Mouse (Mus musculus) cerebral cortex, adult 2 months (tissue): ENCODE data around the gene Mrpl37.

Experiments
- WGBS: fragments of 180-500 bp; shearing (Covaris S2); methylation state at CpG from one replicate; pipeline ENCODE4 v1.1.7; 2018; 5-methylcytosine and 5-hydroxymethylcytosine counted together

Gene Mrpl37

DNA sequence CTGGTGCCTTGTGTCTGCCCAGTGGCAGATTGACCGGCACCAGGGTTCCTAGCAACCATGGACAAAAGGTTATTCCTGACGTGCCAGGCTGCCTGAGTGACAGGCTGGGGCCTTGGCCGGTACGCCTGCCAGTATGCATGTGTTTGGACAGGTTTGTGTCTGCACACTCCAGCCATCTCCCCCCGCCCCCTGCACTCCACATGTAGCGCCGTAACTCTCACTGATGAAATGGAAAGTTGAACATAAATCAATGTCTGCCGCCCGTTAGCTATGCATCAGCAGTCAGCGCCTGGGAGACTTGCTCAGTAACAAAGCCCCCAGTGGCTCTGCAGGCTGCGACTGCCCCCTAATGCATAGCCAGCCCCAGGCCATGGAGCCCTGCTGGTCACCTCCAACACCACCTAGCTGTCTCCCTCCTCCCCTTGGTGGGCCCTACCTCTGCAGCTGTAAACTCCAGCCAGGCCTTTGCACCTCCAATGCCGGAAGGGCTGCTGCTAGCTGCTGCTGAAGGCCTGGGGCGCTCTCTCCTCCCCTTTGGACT is 50.6 kb downstream of the Mrpl37 start:
- 79% methylated on average over 13 of the region's 13 CpGs for WGBS

DNA sequence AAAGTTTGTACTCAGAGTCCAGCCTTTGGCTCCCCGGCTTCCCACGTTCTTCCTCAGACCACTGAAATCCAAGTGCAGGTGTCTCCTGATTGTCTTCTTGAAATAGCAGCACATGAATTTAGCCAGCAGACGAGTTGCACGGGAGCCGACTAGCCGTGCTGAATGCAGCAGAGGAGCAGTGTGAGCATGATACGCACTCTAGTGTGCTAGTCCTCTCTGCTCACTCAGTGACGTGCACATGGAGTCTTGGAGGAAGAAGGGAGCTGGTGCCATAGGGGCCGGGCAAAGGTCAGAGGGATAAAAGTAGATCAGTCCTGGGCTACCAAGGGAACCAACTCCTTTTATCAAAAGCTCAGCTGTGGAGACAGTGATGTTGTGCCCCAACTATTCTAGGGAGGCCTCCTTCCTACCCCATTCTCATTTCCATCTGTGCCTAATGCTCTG is 52.8 kb downstream of the Mrpl37 start:
- 76% methylated on average over 9 of the region's 9 CpGs for WGBS

DNA sequence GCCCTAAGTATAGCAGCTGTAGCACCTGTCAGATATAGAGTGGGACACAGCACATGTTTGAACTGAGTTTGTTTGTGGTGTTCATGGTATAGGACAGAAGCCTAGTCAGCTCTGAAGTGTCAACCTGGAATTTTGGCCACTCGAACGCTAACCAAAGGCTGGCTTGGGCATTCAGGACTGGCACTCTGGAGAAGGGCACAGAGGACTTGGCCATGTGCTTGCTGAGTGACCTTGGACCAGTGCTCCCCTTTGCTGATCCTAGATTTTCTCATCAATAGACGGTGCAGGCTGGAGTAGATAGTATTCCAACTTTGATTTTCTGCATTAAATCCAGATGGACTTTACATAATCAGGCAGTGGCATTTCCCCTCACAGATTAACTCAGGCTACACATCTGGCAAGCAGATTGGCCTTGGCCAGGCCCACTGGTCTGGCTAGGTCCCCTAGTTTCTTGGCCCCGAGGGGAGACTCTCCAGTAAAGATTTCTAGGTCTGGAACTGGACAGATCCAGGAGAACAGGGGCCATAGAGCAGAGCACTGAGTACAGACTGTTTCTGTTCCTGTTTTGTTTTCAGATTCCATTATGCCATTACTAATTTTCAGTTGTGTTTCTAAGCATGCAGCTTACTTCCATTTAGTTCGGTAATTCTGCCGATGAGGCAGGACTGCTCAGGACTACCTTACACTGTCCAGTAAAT is 53.4 kb downstream of the Mrpl37 start:
- WGBS: 82% methylated on average over 6 of the region's 6 CpGs

DNA sequence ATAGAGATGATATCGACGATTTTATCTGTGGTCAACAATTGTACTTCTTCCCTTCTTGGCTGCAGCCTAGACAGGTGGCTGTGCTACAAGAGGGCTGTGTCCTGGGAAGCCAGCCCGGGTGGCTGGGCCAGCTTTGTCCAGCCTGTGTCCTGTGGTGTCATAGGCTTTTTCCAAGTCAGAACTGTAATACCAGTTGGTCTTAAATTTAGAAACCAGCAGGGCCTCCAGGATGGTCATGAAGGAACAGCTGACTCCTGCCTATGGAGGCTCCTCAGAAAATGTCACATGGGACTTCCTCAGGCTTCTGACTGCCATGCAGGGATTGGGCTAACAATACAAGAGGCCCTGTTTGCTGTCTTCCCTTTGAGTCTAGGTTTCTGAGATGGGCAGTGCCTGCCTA is 54.1 kb downstream of the Mrpl37 start:
- 78% methylated on average over 3 of the region's 3 CpGs for WGBS

DNA sequence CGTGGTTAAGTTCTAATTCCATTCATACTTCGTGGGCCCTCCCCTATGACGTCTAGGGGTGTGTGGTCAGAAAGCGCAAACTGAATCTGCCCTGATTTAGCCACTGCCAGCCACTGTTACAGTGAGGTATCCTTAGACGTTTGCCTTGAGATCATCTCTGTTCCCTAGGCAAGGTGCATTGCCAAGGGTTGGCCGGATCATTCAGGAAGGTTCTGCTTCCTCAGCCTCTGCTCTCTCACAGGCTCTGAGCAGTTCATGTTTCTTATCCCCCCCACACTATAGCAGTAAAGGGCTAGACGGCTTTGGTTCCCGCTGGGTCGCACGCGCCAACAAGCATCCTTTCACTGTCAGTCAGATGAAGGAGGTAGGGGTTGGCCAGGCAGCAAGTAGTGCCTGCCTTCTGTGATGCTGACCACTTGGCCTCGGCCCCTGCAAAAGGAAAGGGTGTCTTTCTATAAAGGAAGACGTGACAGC is 54.6 kb downstream of the Mrpl37 start:
- WGBS: 71% methylated on average over 13 of the region's 13 CpGs

DNA sequence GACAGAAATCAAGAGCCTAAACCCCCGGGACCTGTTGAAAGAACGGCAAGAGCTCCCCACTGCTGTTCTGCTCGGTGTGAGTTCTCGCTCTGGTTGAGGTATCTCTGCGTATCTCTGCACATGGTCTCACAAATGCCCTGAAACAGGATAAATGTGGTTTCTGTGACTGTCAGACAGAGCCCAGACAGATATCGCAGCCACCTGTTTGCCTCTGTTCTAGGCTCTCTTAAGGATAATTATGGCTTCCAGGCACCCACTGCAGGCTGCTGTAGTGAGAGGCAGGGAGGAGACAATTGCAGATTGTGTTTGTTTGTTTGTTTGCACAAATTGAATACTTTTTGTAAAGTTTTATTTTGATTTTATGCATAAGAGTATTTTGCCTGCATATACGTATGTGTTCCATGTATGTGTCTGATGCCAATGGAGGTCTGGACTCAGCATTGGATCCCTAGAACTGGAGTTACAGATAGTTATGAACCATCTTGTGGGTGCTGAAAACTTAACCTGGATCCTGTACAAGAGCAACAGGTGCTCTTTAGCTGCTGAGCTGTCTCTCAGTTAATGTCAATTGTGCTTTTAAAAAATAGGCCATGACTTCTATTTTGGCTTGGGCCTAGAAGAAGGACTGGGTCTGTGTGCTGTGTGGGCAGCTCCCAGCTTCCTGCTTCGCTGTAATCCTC is 55.2 kb downstream of the Mrpl37 start:
- WGBS: 89% methylated on average over 8 of the region's 8 CpGs

DNA sequence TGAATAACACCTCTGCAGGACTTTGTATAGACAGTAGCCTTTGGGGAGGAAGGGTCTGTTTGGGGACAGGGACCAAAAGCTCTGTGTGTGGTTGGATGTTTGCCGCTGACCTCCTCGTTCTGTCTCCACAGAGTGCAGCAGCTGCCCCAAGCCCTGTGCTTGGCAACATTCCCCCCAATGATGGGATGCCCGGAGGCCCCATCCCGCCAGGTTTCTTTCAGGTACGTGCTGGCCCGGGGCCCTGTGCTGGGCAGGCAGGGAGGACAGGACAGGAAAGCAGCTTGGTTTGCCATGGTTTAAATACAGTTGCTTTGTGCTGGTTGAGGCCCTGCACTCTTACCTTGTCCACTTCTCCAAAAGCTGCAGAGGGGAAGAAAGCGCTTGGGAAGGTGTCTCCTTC is 57.1 kb downstream of the Mrpl37 start:
- WGBS: 88% methylated on average over 7 of the region's 7 CpGs

DNA sequence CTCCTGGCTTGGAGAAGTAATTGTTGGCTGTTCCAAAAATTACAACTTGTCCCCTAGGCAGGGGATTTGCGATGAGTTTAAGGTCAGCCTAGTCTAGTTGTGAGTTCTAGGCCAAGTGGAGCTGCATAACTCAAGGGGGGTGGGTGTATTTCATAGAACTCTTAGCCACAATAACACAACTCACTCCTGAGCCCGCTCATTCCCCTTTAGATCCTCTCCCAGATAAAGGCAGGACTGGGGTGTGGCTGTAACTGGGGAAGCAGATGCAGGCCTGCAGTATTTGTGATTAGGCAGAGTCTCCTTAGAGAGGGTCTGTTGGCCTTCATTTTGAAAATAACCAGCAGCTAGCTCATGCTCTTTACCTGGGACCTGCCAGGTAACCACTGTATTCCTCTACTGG is 58.5 kb downstream of the Mrpl37 start:
- WGBS: 98% methylated on average over 2 of the region's 2 CpGs

DNA sequence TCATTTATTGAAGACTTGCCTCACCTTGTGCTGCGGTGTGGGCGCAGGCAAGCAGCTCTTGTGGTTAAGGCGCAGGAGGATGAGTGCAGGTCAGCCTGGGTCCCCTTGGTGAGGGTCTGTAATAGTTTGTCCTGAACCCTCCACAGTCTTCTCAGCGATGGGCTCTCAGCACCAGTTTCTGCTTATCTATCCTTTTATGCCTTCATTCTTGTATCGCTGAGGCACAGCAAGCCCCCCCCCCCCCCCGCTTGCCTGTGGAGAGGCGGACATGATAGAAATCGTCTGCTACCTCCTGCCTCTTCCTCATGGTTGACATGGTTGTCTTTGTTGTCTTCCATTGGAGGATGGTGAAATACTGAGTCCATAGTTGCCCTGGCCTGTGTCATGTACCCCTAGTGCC is 59.3 kb downstream of the Mrpl37 start:
- 96% methylated on average over 8 of the region's 8 CpGs for WGBS

DNA sequence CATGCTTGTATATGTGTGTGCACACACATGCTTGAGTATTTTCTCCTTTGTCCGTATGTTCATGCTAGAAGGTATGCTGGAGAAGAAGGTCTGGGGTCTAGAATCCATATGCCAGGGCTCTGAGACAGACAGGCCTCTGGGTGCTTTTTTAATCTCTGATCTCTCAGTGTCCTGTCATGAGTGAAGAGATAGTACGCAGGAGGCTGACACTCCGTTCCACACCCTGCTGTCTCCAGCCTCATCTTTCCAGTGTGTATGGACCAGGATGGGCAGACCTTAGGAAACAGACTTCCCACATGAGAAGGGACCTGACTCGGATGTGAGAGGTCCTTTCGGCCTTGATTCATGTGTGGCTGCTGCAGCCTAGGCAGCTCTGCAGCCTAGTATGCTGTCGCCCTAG is 59.9 kb downstream of the Mrpl37 start:
- 93% methylated on average over 6 of the region's 6 CpGs for WGBS

DNA sequence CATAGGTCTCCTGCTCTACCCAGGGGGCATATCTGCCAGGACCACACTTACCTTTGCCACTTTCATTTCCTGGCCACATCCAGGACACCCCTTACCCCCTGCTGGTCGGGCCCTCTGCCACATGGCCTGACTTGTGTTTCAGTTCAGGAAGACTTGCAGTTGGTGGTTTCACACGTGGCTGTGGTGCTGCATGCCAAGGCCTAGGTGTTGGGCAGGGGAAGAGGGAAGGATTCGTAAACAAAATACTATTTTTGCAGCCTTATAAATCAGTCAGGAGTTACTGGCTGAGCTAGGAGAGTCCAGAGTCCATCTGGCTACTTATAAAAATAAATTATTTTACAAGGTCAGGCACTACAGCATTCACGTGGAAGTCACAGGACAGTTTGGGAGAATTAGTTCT is 60.4 kb downstream of the Mrpl37 start:
- 70% methylated on average over 4 of the region's 4 CpGs for WGBS
